Mouse (Mus musculus): ENCODE data around the gene Rgs7bp. TPM values are rescaled to one million over a fixed set of nuclear protein-coding genes. Genes with fewer than 3 reads are reported as not detected.

The Rgs7bp gene
- total and polyA plus RNA-seq, 2 experiments from 2014 or later: 7.2 to 16.8 TPM

DNA sequence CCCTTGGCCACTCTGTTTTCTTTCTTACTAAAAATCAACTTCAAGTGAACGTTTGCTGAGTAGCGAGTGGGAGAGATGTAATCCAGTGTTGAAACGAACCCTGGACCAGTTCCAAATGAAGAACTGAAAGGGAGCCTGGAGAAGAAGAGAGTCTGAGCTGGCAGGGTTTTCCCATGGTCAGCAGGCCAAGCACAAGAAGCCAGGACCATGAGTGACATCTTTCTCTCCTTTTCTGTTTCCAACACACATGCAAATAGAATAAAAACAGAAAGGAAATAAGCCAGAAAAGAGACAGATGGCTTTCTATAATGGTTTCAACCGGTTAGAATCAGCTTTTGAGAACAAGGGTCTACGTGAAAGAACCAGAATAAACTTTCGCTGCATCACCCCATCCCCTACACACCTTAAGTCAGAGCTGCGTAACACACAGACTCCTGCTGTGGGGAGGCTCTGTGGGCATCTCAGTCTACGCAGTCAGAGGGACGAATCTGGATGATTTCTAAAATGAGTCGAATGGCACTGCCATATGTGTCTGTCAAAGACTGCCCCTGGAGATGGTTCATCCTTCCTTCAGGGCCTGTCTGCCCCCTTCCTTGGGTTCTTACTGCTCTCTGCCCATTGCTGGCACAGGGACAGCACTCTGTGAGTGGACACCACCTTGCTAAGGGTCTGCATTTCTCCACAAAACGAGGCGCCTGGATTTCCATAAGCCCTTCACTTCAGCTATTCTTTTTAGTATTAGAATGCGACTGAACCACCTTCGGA, 93.6 kb downstream of the Rgs7bp start:
- Histone ChIP-seq H3K27me3 (ENCODE audit: insufficient read depth, low read length) (no peaks in the 10 kb centered on the region), H3K4me3 (ENCODE audit: low read depth, low read length) (no peak overlapping the region), H3K9me3 (ENCODE audit: low read length) (no peaks in the 10 kb centered on the region), H3K4me2 (ENCODE audit: low read depth, low read length, poor library complexity, severe bottlenecking) (no peak overlapping the region), H3K4me1 (ENCODE audit: insufficient read depth, low read length) (no peaks in the 10 kb centered on the region), H3K9ac (replicated peaks; ENCODE audit: low read length, poor library complexity, severe bottlenecking) (no peak overlapping the region), H3K36me3 (ENCODE audit: insufficient read depth, low read length) (0 out of 2 replicates have a peak, but pooled peaks cover 2% of the 10 kb centered on the region), H3K27ac (ENCODE audit: low read depth, low read length) (no peak overlapping the region)
- ATAC-seq (ENCODE audit: low FRiP score): no peak
- TF ChIP-seq CTCF (IDR thresholded peaks at IDR 0.05): no peak
- WGBS: 72% methylated on average over 14 of the region's 14 CpGs
- peak; percentile 47 for DNase-seq (ENCODE audit: low spot score)

DNA sequence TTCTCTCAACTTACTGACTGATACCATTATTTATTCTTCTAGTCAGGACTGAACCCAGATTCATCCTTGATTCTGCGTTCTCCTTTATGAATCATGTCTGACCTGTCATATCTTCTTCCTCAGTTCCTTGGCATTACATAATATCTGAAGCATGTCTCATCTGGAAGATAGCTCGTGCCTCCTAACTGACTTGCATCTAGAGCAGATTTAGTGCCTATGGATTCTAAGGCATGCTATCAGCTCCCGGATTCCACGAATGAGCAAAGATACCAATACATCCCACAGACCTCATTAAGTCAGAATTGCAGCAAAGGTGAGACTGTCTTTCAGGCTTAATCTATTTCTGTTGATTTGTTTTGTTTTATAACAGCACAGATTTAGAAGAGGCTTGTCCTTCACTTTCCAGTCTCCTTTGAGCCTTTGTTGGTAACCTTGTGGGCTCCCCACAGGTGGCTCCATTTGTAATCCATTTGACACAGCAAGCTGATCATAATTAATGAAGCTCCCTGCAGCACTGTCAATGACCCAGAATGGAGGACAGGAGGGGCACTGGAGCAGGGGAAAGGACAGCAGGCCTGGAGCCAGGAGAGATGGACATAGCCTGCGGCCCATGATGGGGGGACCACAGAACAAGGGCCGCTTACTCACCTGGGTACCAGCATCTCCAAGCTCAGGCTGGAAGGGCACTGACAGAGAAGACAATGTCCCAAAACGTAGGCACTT, 94.4 kb downstream of the Rgs7bp start:
- Histone ChIP-seq H3K9ac (replicated peaks; ENCODE audit: low read length, poor library complexity, severe bottlenecking) (no peak overlapping the region), H3K36me3 (ENCODE audit: insufficient read depth, low read length) (0 out of 2 replicates have a peak, but pooled peaks cover 1% of the 10 kb centered on the region), H3K4me3 (ENCODE audit: low read depth, low read length) (no peak overlapping the region), H3K9me3 (ENCODE audit: low read length) (no peaks in the 10 kb centered on the region), H3K4me1 (ENCODE audit: insufficient read depth, low read length) (no peaks in the 10 kb centered on the region), H3K27ac (ENCODE audit: low read depth, low read length) (no peak overlapping the region), H3K27me3 (ENCODE audit: insufficient read depth, low read length) (no peaks in the 10 kb centered on the region), H3K4me2 (ENCODE audit: low read depth, low read length, poor library complexity, severe bottlenecking) (no peak overlapping the region)
- 75% methylated on average over 7 of the region's 7 CpGs for WGBS
- TF ChIP-seq CTCF (IDR thresholded peaks at IDR 0.05): no peak
- no peak for ATAC-seq (ENCODE audit: low FRiP score)
- no peak for DNase-seq (ENCODE audit: low spot score)

GRCm38 (mm10) chr13:104959733-104960132, 95.0 kb downstream of the Rgs7bp start:
- Histone ChIP-seq H3K4me3 (ENCODE audit: low read depth, low read length) (no peak overlapping the region), H3K27ac (ENCODE audit: low read depth, low read length) (no peak overlapping the region), H3K4me2 (ENCODE audit: low read depth, low read length, poor library complexity, severe bottlenecking) (no peak overlapping the region), H3K4me1 (ENCODE audit: insufficient read depth, low read length) (no peaks in the 10 kb centered on the region), H3K9ac (replicated peaks; ENCODE audit: low read length, poor library complexity, severe bottlenecking) (no peak overlapping the region), H3K27me3 (ENCODE audit: insufficient read depth, low read length) (no peaks in the 10 kb centered on the region), H3K36me3 (ENCODE audit: insufficient read depth, low read length) (no peaks in the 10 kb centered on the region), H3K9me3 (ENCODE audit: low read length) (no peaks in the 10 kb centered on the region)
- WGBS: 62% methylated on average over 4 of the region's 4 CpGs
- no peak for ATAC-seq (ENCODE audit: low FRiP score)
- DNase-seq (ENCODE audit: low spot score): no peak
- no peak for TF ChIP-seq CTCF (IDR thresholded peaks at IDR 0.05)

DNA sequence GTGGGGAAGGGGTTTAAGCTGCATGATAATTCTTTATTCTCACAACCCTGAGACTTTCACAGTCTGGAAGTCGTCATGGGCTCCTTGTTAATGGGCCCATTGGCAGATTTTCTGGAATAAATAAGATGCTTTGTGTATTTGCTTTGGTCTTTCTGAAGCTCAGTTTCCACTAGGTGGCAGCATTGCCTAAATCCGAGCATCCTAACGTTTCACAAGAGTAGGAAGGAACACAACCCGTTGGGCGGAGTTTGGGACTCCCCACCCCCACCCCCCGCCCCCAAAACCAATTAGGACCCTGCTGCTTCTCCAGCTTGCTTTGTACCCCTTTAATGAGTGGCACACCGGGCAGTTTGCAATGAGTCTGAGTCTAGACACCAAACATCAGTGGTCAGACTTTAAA, 106.8 kb downstream of the Rgs7bp start:
- H3K4me1 ChIP-seq (ENCODE audit: insufficient read depth, low read length): no peaks in the 10 kb centered on the region
- peak; percentile 81 for ATAC-seq (ENCODE audit: low FRiP score)
- no peak overlapping the region for H3K4me3 ChIP-seq (ENCODE audit: low read depth, low read length)
- DNase-seq (ENCODE audit: low spot score): peak; percentile 94
- no peaks in the 10 kb centered on the region for H3K36me3 ChIP-seq (ENCODE audit: insufficient read depth, low read length)
- H3K27ac ChIP-seq (ENCODE audit: low read depth, low read length): no peak overlapping the region
- H3K9me3 ChIP-seq (ENCODE audit: low read length): no peaks in the 10 kb centered on the region
- H3K9ac ChIP-seq (replicated peaks; ENCODE audit: low read length, poor library complexity, severe bottlenecking): no peak overlapping the region
- peak; percentile 86 for TF ChIP-seq CTCF (IDR thresholded peaks at IDR 0.05)
- H3K27me3 ChIP-seq (ENCODE audit: insufficient read depth, low read length): no peaks in the 10 kb centered on the region
- WGBS: under 1% methylated on average over 7 of the region's 7 CpGs
- H3K4me2 ChIP-seq (ENCODE audit: low read depth, low read length, poor library complexity, severe bottlenecking): peak overlapping the region; percentile 34

GRCm38 (mm10) chr13:104940483-104940882, 114.2 kb downstream of the Rgs7bp start:
- Histone ChIP-seq H3K27ac (ENCODE audit: low read depth, low read length) (no peak overlapping the region), H3K4me1 (ENCODE audit: insufficient read depth, low read length) (no peaks in the 10 kb centered on the region), H3K27me3 (ENCODE audit: insufficient read depth, low read length) (peaks cover 2% of the 10 kb centered on the region; the same call in 1 of the 2 replicates), H3K9ac (replicated peaks; ENCODE audit: low read length, poor library complexity, severe bottlenecking) (no peak overlapping the region), H3K4me2 (ENCODE audit: low read depth, low read length, poor library complexity, severe bottlenecking) (no peak overlapping the region), H3K4me3 (ENCODE audit: low read depth, low read length) (no peak overlapping the region), H3K36me3 (ENCODE audit: insufficient read depth, low read length) (no peaks in the 10 kb centered on the region), H3K9me3 (ENCODE audit: low read length) (no peaks in the 10 kb centered on the region)
- no peak for ATAC-seq (ENCODE audit: low FRiP score)
- no peak for TF ChIP-seq CTCF (IDR thresholded peaks at IDR 0.05)
- no peak for DNase-seq (ENCODE audit: low spot score)
- WGBS: 94% methylated on average over 8 of the region's 8 CpGs

DNA sequence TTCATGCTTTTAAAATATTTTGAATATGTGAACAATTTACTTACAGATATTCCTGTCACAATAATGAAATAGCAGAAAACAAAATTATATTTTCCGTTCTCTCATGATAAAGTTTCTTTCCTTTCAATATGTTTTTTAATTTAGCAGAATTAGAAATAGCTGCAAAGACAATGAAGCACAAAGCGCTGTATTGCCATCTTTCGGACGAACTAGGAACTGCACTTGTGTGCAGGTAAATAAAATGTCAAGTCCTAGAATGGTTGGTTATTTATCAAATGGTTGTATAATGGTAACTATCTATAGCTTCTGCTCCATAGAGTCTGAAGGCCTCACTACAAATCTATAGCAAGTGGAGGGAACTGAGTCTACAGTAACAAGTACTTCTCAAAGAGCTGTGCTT, 114.9 kb downstream of the Rgs7bp start:
- no peak for ATAC-seq (ENCODE audit: low FRiP score)

More for the DNA sequence above, 114.9 kb downstream of the Rgs7bp start:
- Histone ChIP-seq H3K4me3 (ENCODE audit: low read depth, low read length) (no peak overlapping the region), H3K36me3 (ENCODE audit: insufficient read depth, low read length) (no peaks in the 10 kb centered on the region), H3K4me2 (ENCODE audit: low read depth, low read length, poor library complexity, severe bottlenecking) (no peak overlapping the region), H3K4me1 (ENCODE audit: insufficient read depth, low read length) (no peaks in the 10 kb centered on the region), H3K27me3 (ENCODE audit: insufficient read depth, low read length) (peaks cover 2% of the 10 kb centered on the region; the same call in 1 of the 2 replicates), H3K27ac (ENCODE audit: low read depth, low read length) (no peak overlapping the region), H3K9me3 (ENCODE audit: low read length) (no peaks in the 10 kb centered on the region), H3K9ac (replicated peaks; ENCODE audit: low read length, poor library complexity, severe bottlenecking) (no peak overlapping the region)
- TF ChIP-seq CTCF (IDR thresholded peaks at IDR 0.05): peak; percentile 95
- peak; percentile 77 for DNase-seq (ENCODE audit: low spot score)
- 7% methylated on average over 4 of the region's 4 CpGs for whole genome bisulfite sequencing
